Mouse (Mus musculus) heart, adult 18-20 months (tissue): ENCODE measurements at regions not wholly inside any gene's neighbourhood (a gene's known extent, or its start where the extent isn't known, plus 50 kb on each side); places are given as distances from the start of the nearest gene placed in this dataset.

ENCODE experiments used
- microRNA-seq, 2 experiments: library from miRNA; unstranded; fragments of <30 nt; microRNA quantifications; one replicate each; pipeline ENCODE4 v1.2.0; 2022

Small RNA genes lying in the stretch of these regions (microRNA-seq; reads per million reads assigned to microRNA genes)
- gene Gm22696, result 0 reads per million in 2 experiments
